Mouse (Mus musculus): Measurements from ENCODE around the gene Urgcp. TPM values are rescaled to one million over a fixed set of nuclear protein-coding genes. Genes with fewer than 3 reads are reported as not detected.

Gene Urgcp
- polyA plus RNA-seq (2012; fragmentation: generic; extraction: Trizol): 10 to 100 TPM; 26.6 to 32.9 TPM

GRCm38 (mm10) chr11:5761820-5762632, at the start of gene Urgcp:
TSS of gene Urgcp (minus strand) at chr11:5762376.

DNA sequence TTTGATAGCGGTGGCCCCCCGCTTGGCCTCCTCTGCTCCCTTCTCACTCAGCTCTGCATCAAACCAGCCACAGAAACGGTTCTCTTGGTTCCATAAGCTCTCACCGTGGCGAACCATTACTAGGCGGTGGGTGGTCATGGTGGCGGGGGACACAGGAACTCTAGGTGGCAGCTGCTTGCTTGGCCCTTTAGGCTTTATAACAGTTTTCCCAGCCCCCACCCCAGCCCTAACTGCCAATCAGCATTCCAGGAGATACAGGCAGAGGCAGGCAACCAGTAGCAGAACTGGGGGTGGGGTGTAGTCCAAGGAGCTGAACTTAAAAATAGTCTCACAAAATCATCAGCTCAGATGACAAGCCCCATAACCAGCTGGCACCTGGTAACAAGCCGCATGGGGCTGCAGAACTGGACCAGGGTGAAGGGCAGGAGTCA, 41.4 kb upstream of the Urgcp start, which contains the start of gene Pgam2:
Pgam2 (minus strand) TSS at position 183 of the 431 bp plus-strand sequence.

DNA sequence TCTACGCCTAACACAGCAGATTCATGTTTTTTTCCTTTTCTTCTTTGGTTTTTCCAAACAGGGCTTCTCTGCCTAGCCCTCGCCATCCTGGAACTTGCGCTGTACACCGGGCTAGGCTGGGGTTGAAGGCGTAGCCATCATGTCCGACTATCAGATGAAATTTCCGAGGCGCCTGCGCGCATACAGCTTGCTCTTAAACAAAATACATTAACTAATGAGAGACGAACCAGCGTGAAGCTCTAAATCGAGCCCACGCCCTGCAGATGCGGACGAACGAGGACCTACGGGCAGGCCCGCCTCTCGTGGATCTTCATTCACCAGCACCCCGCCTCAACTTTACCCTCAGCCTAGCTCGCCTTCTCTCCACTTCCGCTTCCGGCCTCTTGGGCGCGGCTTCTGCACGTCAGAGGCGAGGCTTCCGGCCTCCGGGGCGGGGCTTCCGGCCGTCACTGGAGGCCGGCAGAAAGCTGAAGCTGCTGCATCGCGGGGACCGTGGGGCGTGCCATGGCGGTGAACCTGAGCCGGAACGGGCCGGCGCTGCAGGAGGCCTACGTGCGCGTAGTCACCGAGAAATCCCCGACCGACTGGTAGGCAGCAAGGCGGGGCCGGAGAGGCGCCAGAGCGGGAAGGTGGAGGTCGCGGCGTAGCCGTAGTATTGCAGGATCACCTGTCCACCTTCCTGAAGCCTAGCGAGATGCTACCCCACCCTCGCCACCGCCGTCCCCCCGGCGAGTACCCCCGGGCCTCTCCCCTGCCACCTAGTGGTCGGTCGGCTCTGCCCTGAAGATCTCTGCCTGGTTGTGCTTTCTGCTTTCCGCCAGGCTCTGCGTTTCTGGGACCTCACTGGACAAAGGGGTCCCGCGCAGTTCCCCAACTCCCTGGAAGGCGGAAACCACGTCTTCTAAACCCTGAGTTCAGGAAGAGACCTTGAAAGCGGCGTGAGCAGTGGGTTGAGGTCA, 26.2 kb upstream of the Urgcp start, which contains the start of gene Dbnl:
Dbnl (plus strand) TSS at position 433 of the 959 bp plus-strand sequence.

DNA sequence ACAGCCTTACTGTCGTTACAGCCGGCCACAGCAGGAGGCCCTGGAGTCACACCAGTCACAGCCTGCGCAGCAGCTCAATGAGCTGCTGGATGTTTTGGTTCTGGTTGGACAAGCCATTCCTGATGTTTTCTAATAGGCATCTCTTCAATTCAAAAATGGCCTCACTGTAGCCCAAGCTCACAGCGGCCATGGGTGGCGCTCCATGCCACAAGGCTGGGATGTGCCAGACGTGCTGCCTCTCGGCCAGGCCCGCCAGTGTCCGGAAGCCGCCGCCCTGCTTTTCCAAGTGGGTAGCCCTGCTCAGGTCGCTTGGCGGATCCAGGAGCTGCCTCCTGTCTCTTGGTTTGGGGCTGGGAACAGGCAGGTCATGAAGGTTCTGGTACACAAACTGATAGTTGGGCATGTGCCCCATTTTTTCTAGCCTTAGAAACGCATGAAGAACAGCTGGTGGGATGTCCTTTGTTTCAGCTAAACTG, 46.5 kb downstream of the Urgcp start, which contains the start of gene Mrps24:
Mrps24 (minus strand) TSS at position 51 of the 476 bp plus-strand sequence.

Other genes with a start within 250 kb of the Urgcp start
- gene Xbp1, start 241.7 kb downstream of the Urgcp start, polyA plus RNA-seq (2012; fragmentation: generic; extraction: Trizol): 10 to 100 TPM; 27.9 to 40.2 TPM
- gene Ccdc117, start 220.2 kb downstream of the Urgcp start, polyA plus RNA-seq (2012; fragmentation: generic; extraction: Trizol): 1 to 10 TPM in 1 of 2 experiments, under 1 TPM in 1; 0.71 to 7.8 TPM
- gene Ankrd36, start 192.7 kb downstream of the Urgcp start, polyA plus RNA-seq (2012; fragmentation: generic; extraction: Trizol): not detected
- gene Mrps24, start 46.7 kb downstream of the Urgcp start, polyA plus RNA-seq (2012; fragmentation: generic; extraction: Trizol): 100 to 1,000 TPM; 205 to 296 TPM
- gene Dbnl, start 26.1 kb upstream of the Urgcp start, polyA plus RNA-seq (2012; fragmentation: generic; extraction: Trizol): 100 to 1,000 TPM in 1 of 2 experiments, 10 to 100 TPM in 1; 99.6 to 103 TPM
- gene Pgam2, start 41.4 kb upstream of the Urgcp start, polyA plus RNA-seq (2012; fragmentation: generic; extraction: Trizol): 1 to 10 TPM in 1 of 2 experiments, under 1 TPM in 1; 0.30 to 1.5 TPM
- 10 to 100 TPM in 1 of 2 experiments, 1 to 10 TPM in 1; 6.7 to 19.5 TPM for gene Polm, start 75.6 kb upstream of the Urgcp start, polyA plus RNA-seq (2012; fragmentation: generic; extraction: Trizol)
- gene Aebp1, start 99.6 kb upstream of the Urgcp start, polyA plus RNA-seq (2012; fragmentation: generic; extraction: Trizol): 100 to 1,000 TPM; 142 to 464 TPM
- 100 to 1,000 TPM in 1 of 2 experiments, 10 to 100 TPM in 1; 90.6 to 273 TPM for gene Pold2, start 115.9 kb upstream of the Urgcp start, polyA plus RNA-seq (2012; fragmentation: generic; extraction: Trizol)
- gene Myl7, start 136.4 kb upstream of the Urgcp start, polyA plus RNA-seq (2012; fragmentation: generic; extraction: Trizol): under 1 TPM; 0.07 to 0.25 TPM
- gene Gck, start 187.7 kb upstream of the Urgcp start, polyA plus RNA-seq (2012; fragmentation: generic; extraction: Trizol): not detected
- 10 to 100 TPM; 46.7 to 98.8 TPM for gene Ykt6, start 193.3 kb upstream of the Urgcp start, polyA plus RNA-seq (2012; fragmentation: generic; extraction: Trizol)